In genomic region chr1:135258380-135259127, GRCm38 (mm10) we compare ENCODE assay signal across 8 mouse cellular contexts. TPM values are rescaled to one million over a fixed set of nuclear protein-coding genes. Genes with fewer than 3 reads are reported as not detected.
DNase-seq lines count a peak whose midpoint lies in the region; ATAC-seq and TF ChIP-seq lines count a peak whose summit lies in the region.

TSS of gene Elf3 (minus strand) at chr1:135258568.

- WGBS in thymus, adult 2 months, result 74% methylated on average over 19 of the region's 19 CpGs
- 3% methylated on average over 19 of the region's 19 CpGs for WGBS in forebrain, embryonic 10.5 days
- 10% methylated on average over 19 of the region's 19 CpGs for WGBS in intestine, embryonic 16.5 days
- 37% methylated on average over 19 of the region's 19 CpGs for WGBS in liver, embryonic 16.5 days (ENCODE audit: insufficient replicate concordance)

- TF ChIP-seq POLR2A in thymus, adult 2 months (IDR thresholded peaks at IDR 0.05; ENCODE audit: control insufficient read depth, extremely low read depth, insufficient read depth, low read length, poor library complexity), result 0 out of 2 replicates have a peak, but pooled peaks have one; percentile 14

- TF ChIP-seq CTCF in thymus, adult 2 months (IDR thresholded peaks at IDR 0.05; ENCODE audit: borderline replicate concordance, control insufficient read depth, extremely low read depth, insufficient read depth, low read length, poor library complexity), result no peak

- peak within 1 kb of the TSS; percentile 76 for H3K9ac ChIP-seq in intestine, embryonic 16.5 days (ENCODE audit: low read depth, low read length)
- H3K9ac ChIP-seq in liver, embryonic 16.5 days (ENCODE audit: low read depth, low read length), result peak within 1 kb of the TSS; percentile 28; the same call in 1 of the 2 replicates

- H3K9me3 ChIP-seq in forebrain, embryonic 10.5 days, result no peaks in the 10 kb centered on the region
- H3K9me3 ChIP-seq in intestine, embryonic 16.5 days (ENCODE audit: control insufficient read depth, low read length), result no peaks in the 10 kb centered on the region
- H3K9me3 ChIP-seq in liver, embryonic 16.5 days (replicated peaks; ENCODE audit: control insufficient read depth, low read length), result no peaks in the 10 kb centered on the region

- no peak within 1 kb of the TSS for H3K4me3 ChIP-seq in thymus, adult 2 months (ENCODE audit: control insufficient read depth, insufficient read depth, low read length)
- peak within 1 kb of the TSS; percentile 43 for H3K4me3 ChIP-seq in forebrain, embryonic 10.5 days
- H3K4me3 ChIP-seq in intestine, embryonic 16.5 days (ENCODE audit: low read length), result peak within 1 kb of the TSS; percentile 50
- H3K4me3 ChIP-seq in liver, embryonic 16.5 days (ENCODE audit: low read depth, low read length), result peak within 1 kb of the TSS; percentile 39

- peaks cover 4% of the 10 kb centered on the region for H3K36me3 ChIP-seq in thymus, adult 2 months (ENCODE audit: control insufficient read depth, insufficient read depth, low read length)
- peaks cover 24% of the 10 kb centered on the region for H3K36me3 ChIP-seq in forebrain, embryonic 10.5 days (replicated peaks)
- peaks cover 5% of the 10 kb centered on the region for H3K36me3 ChIP-seq in intestine, embryonic 16.5 days (ENCODE audit: control insufficient read depth, insufficient read depth, low read length)
- H3K36me3 ChIP-seq in liver, embryonic 16.5 days (ENCODE audit: control insufficient read depth, insufficient read depth), result no peaks in the 10 kb centered on the region

- peak; percentile 90 for ATAC-seq in intestine, embryonic 16.5 days
- ATAC-seq in liver, embryonic 16.5 days (ENCODE audit: low read depth), result peak; percentile 87

- 0 out of 2 replicates have a peak within 1 kb of the TSS, but pooled peaks have one; percentile 19 for H3K27ac ChIP-seq in thymus, adult 2 months (ENCODE audit: control insufficient read depth, insufficient read depth, low read length)
- peak within 1 kb of the TSS; percentile 77 for H3K27ac ChIP-seq in forebrain, embryonic 10.5 days
- peak within 1 kb of the TSS; percentile 96 for H3K27ac ChIP-seq in intestine, embryonic 16.5 days (ENCODE audit: low read length)
- H3K27ac ChIP-seq in liver, embryonic 16.5 days (ENCODE audit: low read length), result 0 out of 2 replicates have a peak within 1 kb of the TSS, but pooled peaks have one; percentile 26

- peak within 1 kb of the TSS; percentile 62 for H3K4me2 ChIP-seq in intestine, embryonic 16.5 days (ENCODE audit: low read depth, low read length)
- peak within 1 kb of the TSS; percentile 68 for H3K4me2 ChIP-seq in liver, embryonic 16.5 days (ENCODE audit: low read depth, low read length)

- H3K4me1 ChIP-seq in thymus, adult 2 months (replicated peaks; ENCODE audit: control insufficient read depth, insufficient read depth, low read length), result peaks cover 3% of the 10 kb centered on the region; the same call in 1 of the 2 replicates
- peaks cover 22% of the 10 kb centered on the region for H3K4me1 ChIP-seq in forebrain, embryonic 10.5 days
- H3K4me1 ChIP-seq in intestine, embryonic 16.5 days (ENCODE audit: control insufficient read depth, insufficient read depth, low read length), result peaks cover 4% of the 10 kb centered on the region; the same call in 1 of the 2 replicates
- H3K4me1 ChIP-seq in liver, embryonic 16.5 days (ENCODE audit: control insufficient read depth, low read depth, low read length), result peaks cover 5% of the 10 kb centered on the region

- no peak for DNase-seq in thymus, adult 2 months
- DNase-seq in thymus, postnatal 36 days, result no peak
- DNase-seq in forebrain, embryonic 10.5 days (ENCODE audit: extremely low spot score, low spot score), result peak; percentile 58
- peak; percentile 64 for DNase-seq in ovary, postnatal 36 days (ENCODE audit: low spot score)
- DNase-seq in thymus, postnatal 4 days, result no peak
- no peak for DNase-seq in natural killer cell, adult 2 months (ENCODE audit: low spot score in 2 of 2)

- no peaks in the 10 kb centered on the region for H3K27me3 ChIP-seq in thymus, adult 2 months (ENCODE audit: control insufficient read depth, insufficient read depth, low read length)
- peaks cover 23% of the 10 kb centered on the region for H3K27me3 ChIP-seq in forebrain, embryonic 10.5 days (ENCODE audit: poor library complexity, severe bottlenecking)
- no peaks in the 10 kb centered on the region for H3K27me3 ChIP-seq in intestine, embryonic 16.5 days (replicated peaks; ENCODE audit: control insufficient read depth, insufficient read depth, low read length)
- H3K27me3 ChIP-seq in liver, embryonic 16.5 days (ENCODE audit: control insufficient read depth, insufficient read depth, low read depth, low read length), result no peaks in the 10 kb centered on the region

RNA-seq across cellular contexts. Expression of gene Elf3, which starts in this region (rescaled TPM):
- 4.2 and 4.6 TPM in 2 replicates for polyA plus RNA-seq in thymus, adult 2 months (2012; rRNA removed)
- 3.3 and 4.0 TPM in 2 replicates for polyA plus RNA-seq in forebrain, embryonic 10.5 days (2016; fragmentation: Nextera tagmentation; extraction: Ambion mirVana)
- 264 and 267 TPM in 2 replicates for polyA plus RNA-seq in intestine, embryonic 16.5 days (2015; fragmentation: Nextera tagmentation; extraction: Ambion mirVana)
- 0.93 and 2.5 TPM in 2 replicates for polyA plus RNA-seq in liver, embryonic 16.5 days (2015; fragmentation: Nextera tagmentation; extraction: Ambion mirVana)

Comparison
In these comparisons a context has a peak if more than half of its experiments do, and no peak if none do; other contexts are left out.
1. RNA of gene Elf3 (polyA plus RNA-seq): 264 to 267 TPM in intestine, embryonic 16.5 days; 4.2 to 4.6 TPM in thymus, adult 2 months, 3.3 to 4.0 TPM in forebrain, embryonic 10.5 days and 0.93 to 2.5 TPM in liver, embryonic 16.5 days; every median in the first group is over 10 times any median in the second.
2. DNase-seq: peak in forebrain, embryonic 10.5 days (single experiment) and ovary, postnatal 36 days (single experiment); none in thymus, adult 2 months (single experiment), thymus, postnatal 36 days (0 of 2), thymus, postnatal 4 days (single experiment) and natural killer cell, adult 2 months (0 of 2).
3. H3K27ac ChIP-seq: peak in every context shown above with its lines; median percentile 96 in intestine, embryonic 16.5 days; 77 in forebrain, embryonic 10.5 days; 26 in liver, embryonic 16.5 days; 19 in thymus, adult 2 months.